Mouse (Mus musculus): ENCODE results near the gene Nit1. TPM values are rescaled to one million over a fixed set of nuclear protein-coding genes. Genes with fewer than 3 reads are reported as not detected.

Nit1 gene
- total and polyA plus RNA-seq, 3 experiments = 39.5 to 51.4 (median 40.8) TPM

DNA sequence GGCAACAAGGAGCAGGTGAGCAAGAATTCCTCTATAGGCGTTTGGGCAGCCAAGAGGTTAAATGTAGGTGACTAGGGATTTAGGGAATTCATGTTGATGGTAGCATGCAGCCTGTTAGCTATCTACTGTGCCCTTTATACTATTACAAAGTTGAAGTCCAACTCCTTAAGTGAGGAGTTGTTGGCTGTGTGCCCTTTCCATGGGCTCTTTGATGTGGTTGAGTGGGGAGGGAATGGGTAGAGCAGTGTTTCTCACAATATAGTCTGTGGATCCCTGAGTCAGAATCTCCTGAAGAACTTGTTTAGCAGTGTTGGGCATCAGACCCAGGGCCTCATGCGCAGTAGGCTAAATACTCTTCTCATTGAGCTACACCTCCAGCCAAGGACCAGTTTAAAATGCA, 11.4 kb upstream of the Nit1 start:
- Histone ChIP-seq H3K36me3 (replicated peaks in 1 of 2; ENCODE audit: control insufficient read depth in 1 of 2, insufficient read depth in 1 of 2, low read length in 1 of 2) (peaks cover 32 to 74% of the 10 kb centered on the region in 2 experiments), H3K4me1 (ENCODE audit: control insufficient read depth in 1 of 2, insufficient read depth in 2 of 2) (peaks cover 0 to 10% of the 10 kb centered on the region in 2 experiments; a peak in 1 of 4 replicates), H3K27ac (ENCODE audit: insufficient read depth, low read depth) (no peak overlapping the region), H3K4me3 (replicated peaks in 1 of 3; ENCODE audit: low read depth in 2 of 3, low read length in 2 of 3, poor library complexity in 1 of 3) (no peak overlapping the region), H3K4me2 (ENCODE audit: insufficient read depth, low read depth, poor library complexity, severe bottlenecking) (no peak overlapping the region), H3K9ac (ENCODE audit: insufficient read depth, low read depth) (no peak overlapping the region), H3K9me3 (replicated peaks; ENCODE audit: low read length) (peaks cover 6% of the 10 kb centered on the region), H3K27me3 (replicated peaks) (no peaks in the 10 kb centered on the region), H3K79me2 (replicated peaks; ENCODE audit: control insufficient read depth, extremely low read depth, insufficient read depth, poor library complexity, severe bottlenecking) (peaks cover 32% of the 10 kb centered on the region)
- dilution Hi-C loops (cut with MboI; ENCODE audit: extremely low pct_ligation_motif_present, extremely low pct_unique_long_range_greater_than_20kb, low sequenced_read_pairs) (no loop called here), in situ Hi-C loops (cut with MboI; ENCODE audit: low pct_ligation_motif_present, low pct_unique_long_range_greater_than_20kb, low sequenced_read_pairs) (no loop called here)
- TF ChIP-seq CHD2 (IDR thresholded peaks at IDR 0.05; ENCODE audit: low read length) (no peak), GABPA (IDR thresholded peaks at IDR 0.05; ENCODE audit: insufficient replicate concordance, low read depth, low read length) (no peak), MAFK (IDR thresholded peaks at IDR 0.05; ENCODE audit: insufficient replicate concordance, low read length) (no peak), PAX5 (IDR thresholded peaks at IDR 0.05; ENCODE audit: low read length) (no peak), ZNF384 (IDR thresholded peaks at IDR 0.05; ENCODE audit: low read depth, low read length) (no peak), TBP (conservative IDR thresholded peaks at IDR 0.05; ENCODE audit: low read depth, low read length) (no peak), USF2 (conservative IDR thresholded peaks at IDR 0.05; ENCODE audit: low read depth, low read length) (no peak), MEF2A (IDR thresholded peaks at IDR 0.05; ENCODE audit: borderline replicate concordance, low read depth, low read length) (no peak), KAT2A (IDR thresholded peaks at IDR 0.05; ENCODE audit: insufficient replicate concordance, low read length) (no peak), RAD21 (IDR thresholded peaks at IDR 0.05; ENCODE audit: low read depth, low read length) (no peak)
- no peak for DNase-seq (ENCODE audit: extremely low read depth)

- peaks cover 40% of the 10 kb centered on the region for H3K79me2 ChIP-seq (replicated peaks; ENCODE audit: control insufficient read depth, extremely low read depth, insufficient read depth, poor library complexity, severe bottlenecking)
- H3K36me3 ChIP-seq (replicated peaks in 1 of 2; ENCODE audit: control insufficient read depth in 1 of 2, insufficient read depth in 1 of 2, low read length in 1 of 2) = peaks cover 32 to 75% of the 10 kb centered on the region in 2 experiments
- H3K27me3 ChIP-seq (replicated peaks) = no peaks in the 10 kb centered on the region
- H3K4me1 ChIP-seq (ENCODE audit: control insufficient read depth in 1 of 2, insufficient read depth in 2 of 2) = peaks cover 0 to 13% of the 10 kb centered on the region in 2 experiments; a peak in 1 of 4 replicates
- no peak overlapping the region for H3K4me2 ChIP-seq (ENCODE audit: insufficient read depth, low read depth, poor library complexity, severe bottlenecking)
- dilution Hi-C loops (cut with MboI; ENCODE audit: extremely low pct_ligation_motif_present, extremely low pct_unique_long_range_greater_than_20kb, low sequenced_read_pairs) (no loop called here), in situ Hi-C loops (cut with MboI; ENCODE audit: low pct_ligation_motif_present, low pct_unique_long_range_greater_than_20kb, low sequenced_read_pairs) (no loop called here)
- no peak overlapping the region for H3K27ac ChIP-seq (ENCODE audit: insufficient read depth, low read depth)
- H3K9ac ChIP-seq (ENCODE audit: insufficient read depth, low read depth) = no peak overlapping the region
- no peak overlapping the region for H3K4me3 ChIP-seq (replicated peaks in 1 of 3; ENCODE audit: low read depth in 2 of 3, low read length in 2 of 3, poor library complexity in 1 of 3)
- peaks cover 6% of the 10 kb centered on the region for H3K9me3 ChIP-seq (replicated peaks; ENCODE audit: low read length)
- DNase-seq (ENCODE audit: extremely low read depth) = peak; percentile 43
- TF ChIP-seq HCFC1 (IDR thresholded peaks at IDR 0.05; ENCODE audit: low read depth, low read length) = no peak
- no peak for TF ChIP-seq BHLHE40 (IDR thresholded peaks at IDR 0.05; ENCODE audit: low read depth, low read length)
- TF ChIP-seq ZKSCAN1 (IDR thresholded peaks at IDR 0.05; ENCODE audit: borderline replicate concordance, low read depth, low read length) = no peak
- no peak for TF ChIP-seq KAT2A (IDR thresholded peaks at IDR 0.05; ENCODE audit: insufficient replicate concordance, low read length)
- no peak for TF ChIP-seq POLR2A (IDR thresholded peaks at IDR 0.05; ENCODE audit: low read depth, low read length)
- no peak for TF ChIP-seq EP300 (IDR thresholded peaks at IDR 0.05; ENCODE audit: low read length)
- no peak for TF ChIP-seq JUN (IDR thresholded peaks at IDR 0.05; ENCODE audit: insufficient read depth, low read depth, low read length)
- TF ChIP-seq MAFK (IDR thresholded peaks at IDR 0.05; ENCODE audit: insufficient replicate concordance, low read length) = no peak
- TF ChIP-seq RAD21 (IDR thresholded peaks at IDR 0.05; ENCODE audit: low read depth, low read length) = peak; percentile 51
- TF ChIP-seq ETS1 (conservative IDR thresholded peaks at IDR 0.05; ENCODE audit: low read depth, low read length) = no peak
- no peak for TF ChIP-seq NELFE (IDR thresholded peaks at IDR 0.05; ENCODE audit: low read depth, low read length)
- TF ChIP-seq NRF1 (IDR thresholded peaks at IDR 0.05; ENCODE audit: low read depth, low read length) = no peak
- TF ChIP-seq MXI1 (IDR thresholded peaks at IDR 0.05; ENCODE audit: low read depth, low read length) = no peak
- TF ChIP-seq MAX (IDR thresholded peaks at IDR 0.05; ENCODE audit: low read length) = no peak
- no peak for TF ChIP-seq POLR2AphosphoS2 (IDR thresholded peaks at IDR 0.05; ENCODE audit: low read depth, low read length)
- no peak for TF ChIP-seq ZC3H11A (IDR thresholded peaks at IDR 0.05; ENCODE audit: low read depth, low read length)
- TF ChIP-seq ZNF384 (IDR thresholded peaks at IDR 0.05; ENCODE audit: low read depth, low read length) = 0 out of 2 replicates have a peak, but pooled peaks have one; percentile 7
- no peak for TF ChIP-seq CHD2 (IDR thresholded peaks at IDR 0.05; ENCODE audit: low read length)
- TF ChIP-seq SIN3A (IDR thresholded peaks at IDR 0.05; ENCODE audit: low read length) = no peak
- TF ChIP-seq MEF2A (IDR thresholded peaks at IDR 0.05; ENCODE audit: borderline replicate concordance, low read depth, low read length) = no peak
- TF ChIP-seq TCF12 (IDR thresholded peaks at IDR 0.05; ENCODE audit: low read depth, low read length) = no peak
- TF ChIP-seq TBP (conservative IDR thresholded peaks at IDR 0.05; ENCODE audit: low read depth, low read length) = no peak
- no peak for TF ChIP-seq MYC (IDR thresholded peaks at IDR 0.05; ENCODE audit: low read depth, low read length)
- TF ChIP-seq E2F4 (IDR thresholded peaks at IDR 0.05; ENCODE audit: insufficient replicate concordance, low read depth, low read length) = no peak
- TF ChIP-seq CHD1 (IDR thresholded peaks at IDR 0.05; ENCODE audit: low read depth, low read length) = no peak
- TF ChIP-seq CTCF (conservative IDR thresholded peaks at IDR 0.05 in 1 of 2, IDR thresholded peaks at IDR 0.05 in 1 of 2; ENCODE audit: low read depth in 2 of 2, low read length in 2 of 2) = peak in 1 of 2 experiments; percentile 70; a peak in 2 of 4 replicates
- no peak for TF ChIP-seq GABPA (IDR thresholded peaks at IDR 0.05; ENCODE audit: insufficient replicate concordance, low read depth, low read length)
- TF ChIP-seq ZMIZ1 (IDR thresholded peaks at IDR 0.05; ENCODE audit: low read depth, low read length) = no peak
- no peak for TF ChIP-seq MAZ (IDR thresholded peaks at IDR 0.05; ENCODE audit: low read depth, low read length)
Observed at GRCm38 (mm10) chr1:171355812-171356340, 10.4 kb upstream of the Nit1 start.
